Mouse (Mus musculus): Measurements from ENCODE around the gene Cstb.
"Not testable (repeated sequence)": the region's sequence is repeated elsewhere in the genome, so short reads cannot be mapped to it uniquely, and the experiment has no call there.

Cstb gene

DNA sequence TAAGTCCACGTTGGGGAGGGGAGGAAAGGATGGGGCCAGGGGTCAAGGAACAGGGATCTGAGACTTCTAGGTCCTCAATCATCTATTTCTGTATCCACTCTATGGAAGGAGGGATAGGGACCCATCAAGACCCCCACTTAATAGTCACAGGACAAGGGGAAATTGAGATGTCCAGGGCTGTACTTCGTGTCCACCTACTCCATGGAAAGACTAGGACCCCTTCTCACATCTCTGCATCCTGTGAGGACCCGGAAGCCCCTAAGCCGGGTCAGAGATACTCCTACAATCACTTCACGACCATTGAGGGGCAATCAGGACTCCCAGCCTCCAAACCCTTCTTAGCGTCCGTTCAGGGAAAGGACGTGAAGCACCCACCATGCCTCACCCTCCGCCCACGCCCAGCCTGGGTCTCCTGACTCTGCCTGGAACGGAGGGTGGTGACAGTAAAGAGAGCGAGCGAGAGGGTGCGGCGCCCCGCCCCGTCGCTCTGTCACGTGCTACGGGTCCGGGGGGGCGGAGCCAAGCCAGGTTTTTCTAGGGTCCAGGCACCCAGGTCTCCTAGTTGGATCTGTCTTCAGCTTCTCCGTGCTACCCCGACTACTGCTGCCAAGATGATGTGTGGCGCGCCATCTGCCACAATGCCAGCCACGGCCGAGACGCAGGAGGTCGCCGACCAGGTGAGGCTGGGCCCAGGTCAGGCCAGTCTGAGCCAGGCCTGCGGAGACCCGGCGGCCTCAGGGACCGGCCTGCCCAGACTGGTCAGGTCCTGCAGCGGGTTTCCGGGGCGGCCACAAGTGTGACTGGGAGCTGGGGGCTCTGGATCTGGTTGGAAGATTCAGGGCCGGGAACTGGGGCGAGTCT lies at the start of gene Cstb:
Gene Cstb, plus strand, starts transcription at position 489 of the 861 bp plus-strand sequence.
- peak; percentile 85 for DNase-seq

DNA sequence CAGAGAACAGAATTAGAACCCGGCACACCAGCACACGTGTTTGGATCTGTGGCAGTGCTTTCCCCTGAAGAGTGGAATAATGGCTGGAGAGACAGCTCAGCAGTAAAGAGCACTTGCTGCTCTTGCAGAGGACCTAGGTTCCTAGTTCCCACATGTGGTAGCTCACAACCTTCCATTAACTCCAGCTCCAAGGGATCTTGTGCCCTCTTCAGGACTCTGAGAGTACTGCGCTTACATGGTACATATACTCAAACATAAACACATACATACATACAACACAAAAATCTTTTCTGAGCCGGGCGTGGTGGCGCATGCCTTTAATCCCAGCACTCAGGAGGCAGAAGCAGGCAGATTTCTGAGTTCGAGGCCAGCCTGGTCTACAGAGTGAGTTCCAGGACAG lies 47.0 kb upstream of the Cstb start:
- no peak for DNase-seq

DNA sequence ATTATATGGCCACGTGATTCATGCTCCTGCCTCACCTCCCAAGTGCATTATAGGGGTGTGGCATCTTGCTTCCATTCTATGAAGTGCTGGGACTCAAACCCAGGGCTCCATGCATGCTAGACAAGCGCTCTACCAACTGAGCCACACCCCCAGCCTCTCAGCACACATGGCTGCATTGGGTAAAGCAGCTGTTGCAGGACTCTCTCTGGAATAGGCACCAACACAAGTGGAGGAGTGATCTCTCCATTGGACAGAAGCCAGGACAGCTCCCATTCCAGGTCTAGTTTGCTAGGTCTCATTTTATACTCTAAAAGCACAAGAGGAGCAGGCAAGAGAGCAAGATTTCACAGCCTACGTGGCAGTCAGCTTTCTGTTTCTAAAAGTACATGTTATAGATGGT lies 41.9 kb upstream of the Cstb start:
- no peak for DNase-seq

GRCm38 (mm10) chr10:78385520-78385919 lies 39.9 kb upstream of the Cstb start:
- DNase-seq: no peak

DNA sequence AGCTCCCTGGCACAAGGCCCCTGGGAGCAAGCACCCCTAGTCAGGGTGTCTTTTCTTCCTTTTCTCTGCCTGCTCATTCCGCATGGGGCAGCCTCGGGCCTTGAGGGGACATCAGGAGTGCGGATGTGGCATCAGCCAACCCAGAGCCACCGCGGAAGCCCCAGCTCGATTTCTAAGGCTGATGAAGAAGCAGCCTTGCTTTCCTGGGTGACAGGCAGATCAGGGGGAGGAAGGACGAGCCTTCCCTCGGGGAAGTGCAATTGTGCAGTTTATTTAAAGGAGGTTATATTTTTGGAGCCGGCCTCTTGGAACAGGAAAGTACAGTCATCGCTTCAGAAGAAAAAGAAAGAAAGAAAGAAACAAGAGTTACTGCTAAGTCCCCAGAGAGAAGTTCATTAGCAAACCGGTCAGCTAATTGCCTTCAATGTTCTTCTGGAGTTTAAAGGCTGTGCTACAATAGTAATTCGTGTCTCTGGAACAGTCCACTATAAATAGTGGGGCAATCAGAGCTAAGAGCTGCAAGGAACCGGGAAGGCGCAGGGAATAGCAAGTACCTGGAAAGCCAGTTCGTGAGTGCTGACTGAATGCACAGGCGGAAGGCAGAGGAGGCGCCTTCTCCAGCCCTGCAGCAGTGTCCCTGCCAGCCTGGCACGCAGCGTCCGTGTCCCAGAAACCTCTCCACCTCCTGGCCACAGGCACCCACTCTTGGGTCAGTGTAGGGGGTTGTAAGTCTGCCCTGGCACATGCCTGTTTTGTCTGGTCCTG lies 37.1 kb upstream of the Cstb start:
- DNase-seq: no peak

DNA sequence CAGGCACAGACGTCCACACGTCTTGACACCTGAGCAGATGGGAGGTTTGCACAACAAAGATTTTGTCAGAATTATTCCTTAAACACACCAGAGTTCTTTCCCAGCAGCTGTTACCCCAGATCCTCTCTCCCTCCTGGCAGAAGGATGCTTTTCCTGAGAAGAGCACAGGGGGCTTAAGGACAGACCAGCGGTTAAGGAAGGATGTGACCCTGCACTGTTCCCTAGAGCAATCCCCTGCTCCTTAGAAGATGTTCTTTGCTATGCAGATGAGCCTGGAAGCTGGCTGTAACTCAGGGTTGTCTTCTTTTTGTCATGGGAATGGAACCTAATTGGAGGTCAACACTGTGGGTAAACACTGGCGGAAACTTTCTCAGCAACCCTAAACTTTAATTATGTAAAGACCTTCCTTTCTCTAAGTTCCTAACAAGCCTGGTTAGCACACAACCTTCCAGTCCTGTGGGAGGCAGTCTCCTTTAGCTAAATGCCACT lies 34.4 kb upstream of the Cstb start:
- DNase-seq: no peak

DNA sequence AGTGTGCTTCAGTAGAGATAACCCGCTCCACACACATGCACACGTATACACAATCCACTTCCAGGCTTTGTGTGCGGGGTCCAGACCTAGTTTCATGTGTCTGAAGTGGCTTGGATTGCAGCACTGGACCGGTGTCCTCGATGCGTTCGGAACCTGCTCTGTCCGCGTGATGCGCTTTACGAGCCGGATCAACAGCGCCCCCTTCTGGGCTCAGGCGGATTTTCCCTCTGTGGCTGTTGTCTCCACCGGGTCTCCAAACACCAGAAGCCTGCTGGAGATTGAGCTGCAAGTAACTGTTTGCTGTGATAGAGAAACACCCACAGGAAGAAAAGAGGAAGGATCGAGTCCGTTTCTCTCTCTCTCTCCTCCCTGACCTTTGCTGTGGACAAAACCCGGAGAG lies 33.4 kb upstream of the Cstb start:
- DNase-seq: peak; percentile 88

- no peak for DNase-seq
Measured at GRCm38 (mm10) chr10:78395377-78395776, 30.1 kb upstream of the Cstb start.

DNA sequence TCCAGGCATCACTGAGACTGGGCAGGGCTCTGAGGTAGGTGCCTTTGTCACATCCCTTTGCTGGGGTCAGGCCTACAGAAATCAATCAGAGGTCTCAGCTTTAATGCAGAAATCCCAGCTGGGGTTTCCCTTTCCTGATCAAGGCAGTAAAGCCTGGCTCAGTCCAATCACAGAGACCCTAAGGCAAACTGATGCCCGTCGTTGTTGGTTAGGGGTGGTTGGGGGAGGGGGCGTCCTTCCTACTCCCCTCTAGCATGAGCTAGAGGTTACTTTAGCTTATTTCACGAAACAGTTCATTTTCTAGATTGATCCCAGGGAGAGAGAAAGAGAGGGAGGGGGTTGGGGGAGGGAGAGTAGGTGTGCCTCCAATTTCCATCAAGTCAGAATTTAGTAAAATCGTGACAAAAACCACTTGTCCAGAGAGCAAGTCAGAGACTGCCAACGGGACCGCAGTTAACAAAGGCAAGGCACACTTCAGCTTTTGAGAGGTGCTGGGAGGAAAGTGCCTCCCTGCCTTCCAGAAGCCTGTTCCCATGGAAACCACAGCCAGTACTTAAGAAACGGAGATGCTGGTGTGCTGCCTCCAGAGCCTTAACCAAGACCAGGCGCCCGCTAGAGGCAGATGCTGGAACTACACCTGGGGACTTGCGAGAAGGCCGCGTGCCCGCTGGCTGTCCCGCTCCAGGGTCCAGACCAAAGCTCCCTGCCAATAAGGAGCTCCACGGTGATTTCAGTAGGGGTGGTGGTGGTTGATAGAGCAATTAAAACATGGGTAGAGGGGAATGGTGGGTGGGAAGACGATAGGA lies 29.4 kb upstream of the Cstb start:
- peak; percentile 96 for DNase-seq

- no peak for DNase-seq
Measured at GRCm38 (mm10) chr10:78396625-78396885, 28.9 kb upstream of the Cstb start.

DNA sequence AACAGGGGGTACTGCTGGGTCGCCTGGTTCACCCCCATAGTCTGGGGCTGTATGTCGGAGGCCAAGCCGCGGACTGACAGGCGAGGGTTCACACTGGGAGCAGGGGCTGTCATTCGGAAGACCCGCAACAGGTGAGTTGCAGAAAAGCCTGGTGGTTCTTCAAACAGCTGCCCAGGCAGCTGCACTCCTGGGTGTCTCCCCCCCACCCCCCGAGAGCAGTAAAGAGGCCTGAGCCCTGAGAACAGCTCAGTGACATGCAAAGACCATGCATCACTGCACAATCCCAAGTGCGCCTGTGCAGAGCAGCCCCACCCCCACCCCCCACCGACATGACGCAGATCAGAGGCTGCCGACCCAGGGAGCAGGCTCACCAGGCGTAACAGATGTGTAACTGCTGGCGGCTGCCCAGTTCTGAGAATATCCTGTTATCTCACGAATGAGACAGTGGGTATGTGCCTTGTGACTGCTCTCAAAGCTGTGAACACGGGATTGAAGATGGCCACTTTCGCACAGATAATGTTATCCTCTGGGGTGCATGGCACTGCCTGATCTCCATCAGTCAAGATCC lies 26.3 kb upstream of the Cstb start:
- no peak for DNase-seq

DNA sequence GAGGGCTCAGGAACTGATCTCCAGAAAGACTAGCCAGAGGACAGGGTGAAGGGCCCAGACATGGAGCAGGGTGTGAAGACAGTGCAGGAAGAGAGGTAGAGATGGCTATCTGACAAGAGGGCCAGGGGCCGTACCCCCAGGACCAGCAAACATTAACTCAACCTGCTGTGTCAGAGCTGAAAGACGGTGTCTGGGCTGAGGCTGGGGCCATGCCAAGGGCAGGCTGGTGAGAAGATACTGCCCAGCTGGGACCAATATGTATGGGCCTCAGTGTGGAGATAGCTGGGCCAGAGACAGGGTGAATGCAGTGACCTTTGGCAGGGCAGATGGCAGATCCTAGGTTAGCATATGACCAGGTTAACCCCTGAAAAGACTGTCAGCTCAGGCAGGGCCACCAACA lies 24.3 kb upstream of the Cstb start:
- DNase-seq: no peak

DNA sequence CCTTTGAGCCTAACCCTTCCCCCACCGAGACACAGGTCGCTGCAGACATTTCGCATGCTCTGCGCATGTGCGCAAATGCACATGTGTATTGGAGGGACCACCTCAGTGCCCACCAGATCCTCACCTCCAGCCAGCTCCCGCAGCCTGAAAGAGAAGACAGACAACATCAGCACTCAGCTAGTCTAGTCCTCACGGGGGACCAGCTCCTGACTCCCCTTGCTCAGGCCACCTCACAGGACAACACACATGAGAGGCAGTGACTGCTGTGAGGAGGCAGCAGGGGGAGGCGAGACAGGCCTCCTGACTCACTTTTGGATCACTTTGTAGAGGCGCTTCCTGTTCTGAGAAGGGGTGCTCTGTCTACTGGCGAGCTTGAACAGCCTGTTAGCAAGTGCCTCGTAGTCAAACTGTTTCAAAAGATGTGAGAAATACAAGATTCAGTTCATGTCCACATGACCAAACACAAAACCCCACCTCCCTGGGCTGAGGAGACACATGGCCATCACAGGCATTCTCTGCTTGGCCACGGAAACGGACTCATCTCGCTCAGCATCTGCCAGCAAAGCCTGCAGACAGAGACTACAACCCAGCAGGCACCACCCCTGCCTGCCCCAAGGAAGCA lies 23.1 kb upstream of the Cstb start:
- no peak for DNase-seq

GRCm38 (mm10) chr10:78406152-78406551 lies 19.3 kb upstream of the Cstb start:
- DNase-seq: no peak

- DNase-seq: no peak
Measured at GRCm38 (mm10) chr10:78407132-78407531, 18.3 kb upstream of the Cstb start.

DNA sequence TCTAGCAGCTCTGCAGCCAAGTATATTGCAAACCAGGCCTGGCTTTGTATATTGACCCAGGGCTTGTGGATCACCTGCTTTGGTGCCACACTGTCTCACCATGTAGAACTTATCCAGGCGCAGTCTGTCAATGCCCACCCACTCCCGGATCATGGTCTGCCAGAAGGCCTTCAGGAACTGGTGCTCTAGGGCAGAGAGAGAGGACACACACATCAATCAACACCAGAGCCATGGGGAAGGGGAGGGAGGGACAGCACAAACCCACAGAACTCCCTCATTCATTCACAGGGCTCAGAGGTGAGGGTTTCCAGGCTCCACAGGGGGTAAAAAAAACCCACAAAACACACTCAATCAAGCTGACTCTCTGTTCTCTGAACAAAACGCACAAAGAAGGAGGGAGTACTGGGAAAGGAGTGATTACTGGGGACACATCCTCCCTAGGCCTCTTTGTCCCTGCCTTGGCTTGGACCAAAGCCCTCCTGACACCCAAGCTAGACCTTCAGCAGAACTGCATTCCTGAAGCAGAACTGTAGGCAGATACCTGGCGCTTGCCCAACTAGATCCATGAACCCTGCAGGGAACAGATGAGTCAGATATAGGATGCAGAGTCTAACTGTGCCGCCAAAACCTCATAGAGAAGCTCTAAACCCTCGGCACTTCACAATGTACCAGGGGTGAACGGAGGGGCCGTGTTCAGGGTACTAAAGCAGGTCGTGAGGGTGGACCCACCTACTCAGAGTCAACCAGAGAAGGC lies 16.3 kb upstream of the Cstb start:
- no peak for DNase-seq

DNA sequence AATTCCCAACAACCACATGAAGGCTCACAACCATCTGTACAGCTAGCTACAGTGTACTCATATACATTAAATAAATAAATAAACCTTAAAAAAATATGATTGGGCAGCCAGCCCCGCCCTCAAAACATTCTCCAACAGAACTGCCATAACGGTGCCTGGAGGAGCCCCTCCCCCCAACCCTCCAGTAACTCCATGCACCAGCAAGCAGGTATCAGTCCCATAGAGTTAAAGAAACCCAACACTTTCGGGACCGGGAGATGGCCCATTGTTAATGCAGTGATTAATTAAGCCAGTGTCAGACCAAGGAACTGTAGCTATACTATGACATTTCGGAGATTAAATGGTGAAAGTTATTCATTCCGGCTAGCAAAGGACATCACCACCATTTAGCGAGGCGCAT lies 13.6 kb upstream of the Cstb start:
- no peak for DNase-seq

DNA sequence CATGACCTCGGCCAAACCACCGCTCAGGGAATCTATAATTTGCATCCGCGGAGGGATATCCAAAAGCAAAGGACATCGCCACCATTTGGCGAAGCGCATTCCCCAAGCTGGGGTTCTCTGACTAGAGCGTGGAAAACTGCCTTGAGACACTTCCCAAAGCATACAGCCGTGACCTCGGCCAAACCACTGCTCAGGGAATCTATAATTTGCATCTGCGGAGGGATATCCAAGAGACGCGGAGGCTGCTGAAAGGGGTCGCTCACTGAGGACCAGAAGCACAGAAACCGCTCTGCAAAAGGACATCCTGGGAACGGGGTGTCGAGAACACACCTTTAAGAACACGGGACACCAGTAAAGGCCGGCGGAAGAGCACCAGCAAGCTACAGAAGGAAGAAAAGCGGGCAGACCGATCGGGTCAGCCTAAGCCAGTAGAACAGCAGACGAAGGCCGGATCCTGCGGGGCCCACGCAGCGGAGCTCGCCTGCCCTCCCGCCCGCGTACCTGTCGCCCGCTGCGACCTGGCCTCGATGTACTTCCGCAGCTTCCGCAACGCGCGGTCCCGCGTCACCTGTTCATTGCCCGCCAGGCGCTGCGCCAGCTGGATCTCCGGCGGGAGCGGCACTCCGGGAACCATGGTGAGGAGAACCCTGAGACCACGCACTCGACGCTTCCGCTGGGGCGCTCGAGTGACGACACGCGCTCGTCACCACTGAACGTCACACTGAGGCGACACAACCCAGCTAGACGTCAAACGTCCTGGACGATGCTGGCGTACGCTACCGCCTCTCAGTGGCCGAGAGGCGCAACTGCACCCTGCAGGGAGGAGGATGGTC lies 12.9 kb upstream of the Cstb start, which contains the start of gene Rrp1:
Gene Rrp1, minus strand, starts transcription at position 725 of the 833 bp plus-strand sequence.
- peak; percentile 98 for DNase-seq

DNA sequence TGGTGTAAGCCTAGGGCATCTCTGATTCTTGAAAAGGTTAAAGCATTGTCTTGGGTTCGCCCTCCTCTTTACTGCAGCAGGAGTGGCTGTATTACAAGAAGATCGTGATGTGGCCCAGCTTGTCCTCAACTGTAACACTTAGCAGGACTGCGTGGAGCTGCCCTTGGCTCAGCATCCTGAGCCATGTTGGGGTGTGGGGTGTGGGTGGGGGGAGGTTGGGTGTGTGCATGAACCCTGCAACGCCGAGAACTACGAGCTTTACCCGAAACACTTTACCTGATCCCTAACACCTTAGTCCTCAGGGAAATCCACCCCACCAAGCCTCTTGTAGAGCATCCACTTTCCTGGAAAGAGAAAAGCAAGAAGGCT lies 12.3 kb upstream of the Cstb start:
- no peak for DNase-seq

DNA sequence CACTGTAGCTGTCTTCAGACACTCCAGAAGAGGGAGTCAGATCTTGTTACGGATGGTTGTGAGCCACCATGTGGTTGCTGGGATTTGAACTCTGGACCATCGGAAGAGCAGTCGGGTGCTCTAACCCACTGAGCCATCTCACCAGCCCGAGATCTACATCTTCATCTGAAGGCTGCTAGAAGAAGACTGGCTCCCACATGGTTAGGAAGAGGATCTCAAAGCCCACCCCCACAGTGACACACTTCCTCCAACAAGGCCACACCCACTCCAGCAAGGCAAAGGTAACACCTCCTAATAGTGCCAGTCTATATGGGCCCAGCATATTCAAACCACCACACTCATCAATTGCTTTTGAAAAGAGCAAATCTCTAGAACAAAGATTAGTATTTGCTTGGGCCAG lies 10.5 kb upstream of the Cstb start:
- DNase-seq: not testable (repeated sequence)

GRCm38 (mm10) chr10:78417888-78418287 lies 7.6 kb upstream of the Cstb start:
- no peak for DNase-seq

Measured in cerebellum, adult 8-10 months (tissue).